Mouse (Mus musculus) spleen, adult 12 weeks (tissue): ENCODE measurements around the gene Hdac4.

ENCODE experiments used
- DNase-seq: peaks from one replicate; pipeline ENCODE4 v3.0.0; 2022; ENCODE audit warnings: low spot score

Hdac4 gene

GRCm38 (mm10) chr1:92178021-92178895 is 17.2 kb downstream of the Hdac4 start:
- no peak for DNase-seq

GRCm38 (mm10) chr1:92177599-92177998 is 17.9 kb downstream of the Hdac4 start:
- DNase-seq = no peak

GRCm38 (mm10) chr1:92177196-92177595 is 18.3 kb downstream of the Hdac4 start:
- DNase-seq = no peak

GRCm38 (mm10) chr1:92175266-92175665 is 20.2 kb downstream of the Hdac4 start:
- no peak for DNase-seq

- DNase-seq = no peak
These were observed 20.6 kb downstream of the Hdac4 start for GRCm38 (mm10) chr1:92174898-92175255.

GRCm38 (mm10) chr1:92174251-92174897 is 21.1 kb downstream of the Hdac4 start:
- no peak for DNase-seq

GRCm38 (mm10) chr1:92170616-92171235 is 24.8 kb downstream of the Hdac4 start:
- no peak for DNase-seq

- DNase-seq = no peak
These were observed 25.8 kb downstream of the Hdac4 start for GRCm38 (mm10) chr1:92169776-92170055.

GRCm38 (mm10) chr1:92168900-92169775 is 26.4 kb downstream of the Hdac4 start:
- DNase-seq = no peak

- DNase-seq = no peak
These were observed 31.6 kb downstream of the Hdac4 start for GRCm38 (mm10) chr1:92163932-92164331.

- DNase-seq = no peak
These were observed 35.7 kb downstream of the Hdac4 start for GRCm38 (mm10) chr1:92159804-92160203.

- DNase-seq = no peak
These were observed 45.3 kb downstream of the Hdac4 start for GRCm38 (mm10) chr1:92150201-92150600.

- no peak for DNase-seq
These were observed 47.0 kb downstream of the Hdac4 start for GRCm38 (mm10) chr1:92148527-92148926.

GRCm38 (mm10) chr1:92144868-92145534 is 50.5 kb downstream of the Hdac4 start:
- no peak for DNase-seq

GRCm38 (mm10) chr1:92143331-92143895 is 52.1 kb downstream of the Hdac4 start:
- DNase-seq = no peak

- no peak for DNase-seq
These were observed 52.7 kb downstream of the Hdac4 start for GRCm38 (mm10) chr1:92142793-92143192.

GRCm38 (mm10) chr1:92139001-92139400 is 56.5 kb downstream of the Hdac4 start:
- DNase-seq = no peak

GRCm38 (mm10) chr1:92137136-92137848 is 58.2 kb downstream of the Hdac4 start:
- no peak for DNase-seq

- no peak for DNase-seq
These were observed 59.1 kb downstream of the Hdac4 start for GRCm38 (mm10) chr1:92136362-92136761.

- DNase-seq = no peak
These were observed 63.3 kb downstream of the Hdac4 start for GRCm38 (mm10) chr1:92132181-92132580.
